Mouse (Mus musculus): ENCODE results near the gene Olfr128.
"Not testable (repeated sequence)": the region's sequence is repeated elsewhere in the genome, so short reads cannot be mapped to it uniquely, and the experiment has no call there.

The Olfr128 gene

DNA sequence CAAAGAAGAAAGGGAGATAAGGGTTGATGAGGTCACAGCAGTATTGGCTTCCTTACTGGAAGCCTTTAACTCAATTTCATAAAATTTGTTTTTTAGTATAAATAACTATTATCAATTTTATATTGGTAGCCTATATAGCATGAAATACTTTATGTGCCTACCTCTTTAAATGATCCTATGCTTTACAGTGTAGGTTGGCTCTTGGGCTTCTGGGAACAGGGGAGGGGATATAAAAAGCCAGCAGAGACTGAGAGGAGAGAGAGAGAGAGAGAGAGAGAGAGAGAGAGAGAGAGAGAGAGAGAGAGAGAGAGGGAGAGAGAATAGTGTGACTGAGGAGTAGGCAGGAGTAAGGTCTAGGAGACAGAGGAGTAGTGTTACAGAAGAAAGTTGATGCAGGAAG lies at the start of gene Olfr128:
Olfr128 (plus strand) TSS at position 301 of the 400 bp plus-strand sequence.
- DNase-seq (ENCODE audit: low spot score), result no peak

DNA sequence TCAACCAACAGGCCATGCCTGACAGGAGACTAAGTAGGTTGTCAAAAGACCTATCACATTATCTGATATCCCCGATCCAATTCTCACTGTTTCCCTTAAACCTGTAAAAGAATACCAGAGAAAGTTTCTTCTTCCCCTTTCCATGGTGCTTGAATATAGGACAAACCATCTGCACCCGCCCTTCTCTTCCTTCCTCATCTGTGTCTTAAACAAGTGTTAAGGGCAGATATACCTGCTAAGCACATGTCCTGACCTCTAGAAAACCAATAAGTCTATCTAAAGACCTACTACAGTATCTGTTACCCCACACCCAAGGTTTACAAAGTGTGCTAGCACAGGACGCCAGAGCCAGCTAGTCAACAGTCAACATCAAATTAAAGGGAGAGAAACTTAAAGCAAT lies 46.5 kb upstream of the Olfr128 start:
- DNase-seq (ENCODE audit: low spot score), result no peak

- DNase-seq (ENCODE audit: low spot score), result no peak
These were observed 20.2 kb upstream of the Olfr128 start, which contains the start of gene Olfr127 for GRCm38 (mm10) chr17:37900137-37900536. Olfr127 (plus strand) TSS chr17:37900437.

- not testable (repeated sequence) for DNase-seq (ENCODE audit: low spot score)
These were observed 13.5 kb upstream of the Olfr128 start for GRCm38 (mm10) chr17:37906821-37907220.

DNA sequence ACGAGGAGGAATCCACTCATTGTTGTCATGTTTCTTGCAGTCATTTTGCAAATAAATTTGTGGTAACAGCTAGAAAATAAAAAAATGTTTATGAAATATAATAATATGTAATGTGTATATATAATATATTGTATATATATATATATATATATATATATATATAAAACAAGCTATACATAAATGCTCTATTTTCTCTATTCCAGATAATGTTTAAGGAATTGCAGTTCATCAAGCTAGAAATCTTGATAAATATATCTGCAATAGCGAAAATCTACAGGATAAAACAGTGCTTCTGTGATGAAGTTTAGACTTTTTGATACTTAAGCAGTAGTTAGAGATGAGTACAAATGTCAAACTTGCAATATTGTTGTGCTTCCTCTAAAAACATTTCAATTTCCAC lies 32.6 kb downstream of the Olfr128 start, which contains the start of gene Olfr761:
Olfr761 (minus strand) TSS at position 101 of the 400 bp plus-strand sequence.
- DNase-seq (ENCODE audit: low spot score), result no peak

- DNase-seq (ENCODE audit: low spot score), result no peak
These were observed 53.2 kb downstream of the Olfr128 start for GRCm38 (mm10) chr17:37973591-37973990.

Data from retina, embryonic 14.5 days (tissue).